Mouse (Mus musculus): ENCODE measurements around the gene Bdkrb1. TPM values are rescaled to one million over a fixed set of nuclear protein-coding genes. Genes with fewer than 3 reads are reported as not detected.

The Bdkrb1 gene
- polyA plus RNA-seq, 2 experiments: 0.10 TPM; not detected in 1

DNA sequence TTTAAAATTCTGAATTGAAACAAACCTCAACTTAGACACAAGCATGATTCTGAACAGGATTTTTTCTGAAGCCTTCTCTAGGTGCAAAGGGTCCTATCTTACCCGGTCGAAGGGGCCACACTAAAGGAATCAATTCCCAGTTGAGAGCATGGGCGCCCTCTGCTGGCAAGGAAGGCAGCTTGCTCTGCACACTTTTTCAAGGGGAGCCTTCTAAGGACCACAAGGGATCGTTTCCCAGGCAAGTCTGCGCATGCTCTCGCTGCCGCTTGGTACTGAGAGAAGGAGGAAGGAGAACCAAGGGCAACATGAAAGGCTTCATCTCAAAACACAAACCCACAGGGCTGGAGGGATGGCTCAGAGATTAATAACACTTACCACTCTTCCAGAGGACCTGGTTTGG lies 8.9 kb downstream of the Bdkrb1 start:
- ATAC-seq (ENCODE audit: low FRiP score, low read depth) (peak; percentile 56; the same call in 1 of the 2 replicates), DNase-seq (ENCODE audit: low spot score) (peak; percentile 78)
- no peak overlapping the region for H3K4me2 ChIP-seq (replicated peaks; ENCODE audit: low read depth, low read length, severe bottlenecking)
- H3K4me3 ChIP-seq (replicated peaks; ENCODE audit: low read length): no peak overlapping the region
- 18% methylated on average over 7 of the region's 7 CpGs for WGBS
- peaks cover 22% of the 10 kb centered on the region for H3K36me3 ChIP-seq (ENCODE audit: control insufficient read depth, insufficient read depth, low read length)
- no peaks in the 10 kb centered on the region for H3K9me3 ChIP-seq (ENCODE audit: control insufficient read depth, low read length)
- no peak overlapping the region for H3K27ac ChIP-seq (replicated peaks; ENCODE audit: low read depth, low read length)
- no peaks in the 10 kb centered on the region for H3K4me1 ChIP-seq (ENCODE audit: control insufficient read depth, insufficient read depth, low read length)
- H3K27me3 ChIP-seq (ENCODE audit: control insufficient read depth, insufficient read depth, low read length): no peaks in the 10 kb centered on the region
- no peak for TF ChIP-seq POLR2A (IDR thresholded peaks at IDR 0.05; ENCODE audit: borderline replicate concordance, extremely low read depth, insufficient read depth, insufficient read length)
- H3K9ac ChIP-seq (ENCODE audit: low read depth, low read length, severe bottlenecking): no peak overlapping the region

DNA sequence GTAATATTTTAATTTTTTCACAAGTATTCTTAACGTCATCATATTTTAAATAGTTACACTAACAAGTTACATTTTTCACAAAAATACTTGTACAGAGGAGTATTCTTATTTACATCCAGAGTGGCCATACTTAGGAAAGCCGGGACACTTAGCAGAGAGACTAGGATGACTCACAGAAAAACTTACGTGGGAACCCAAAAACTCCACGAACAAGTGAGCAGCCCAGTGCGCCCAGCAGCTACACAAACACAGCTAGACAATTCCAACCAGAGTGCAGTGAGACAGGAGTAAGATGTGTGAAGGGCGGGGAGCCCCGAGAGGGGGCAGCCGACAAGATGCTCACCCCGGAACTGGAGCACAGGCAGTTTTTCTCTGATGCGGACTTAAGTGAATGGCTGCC lies 10.7 kb downstream of the Bdkrb1 start:
- H3K9ac ChIP-seq (ENCODE audit: low read depth, low read length, severe bottlenecking): no peak overlapping the region
- H3K9me3 ChIP-seq (ENCODE audit: control insufficient read depth, low read length): no peaks in the 10 kb centered on the region
- no peak for TF ChIP-seq POLR2A (IDR thresholded peaks at IDR 0.05; ENCODE audit: borderline replicate concordance, extremely low read depth, insufficient read depth, insufficient read length)
- no peak overlapping the region for H3K4me3 ChIP-seq (replicated peaks; ENCODE audit: low read length)
- peaks cover 38% of the 10 kb centered on the region for H3K36me3 ChIP-seq (ENCODE audit: control insufficient read depth, insufficient read depth, low read length)
- no peaks in the 10 kb centered on the region for H3K27me3 ChIP-seq (ENCODE audit: control insufficient read depth, insufficient read depth, low read length)
- WGBS: 91% methylated on average over 10 of the region's 10 CpGs
- no peak for ATAC-seq (ENCODE audit: low FRiP score, low read depth)
- H3K27ac ChIP-seq (replicated peaks; ENCODE audit: low read depth, low read length): no peak overlapping the region
- DNase-seq (ENCODE audit: low spot score): no peak
- H3K4me2 ChIP-seq (replicated peaks; ENCODE audit: low read depth, low read length, severe bottlenecking): no peak overlapping the region
- H3K4me1 ChIP-seq (ENCODE audit: control insufficient read depth, insufficient read depth, low read length): no peaks in the 10 kb centered on the region

DNA sequence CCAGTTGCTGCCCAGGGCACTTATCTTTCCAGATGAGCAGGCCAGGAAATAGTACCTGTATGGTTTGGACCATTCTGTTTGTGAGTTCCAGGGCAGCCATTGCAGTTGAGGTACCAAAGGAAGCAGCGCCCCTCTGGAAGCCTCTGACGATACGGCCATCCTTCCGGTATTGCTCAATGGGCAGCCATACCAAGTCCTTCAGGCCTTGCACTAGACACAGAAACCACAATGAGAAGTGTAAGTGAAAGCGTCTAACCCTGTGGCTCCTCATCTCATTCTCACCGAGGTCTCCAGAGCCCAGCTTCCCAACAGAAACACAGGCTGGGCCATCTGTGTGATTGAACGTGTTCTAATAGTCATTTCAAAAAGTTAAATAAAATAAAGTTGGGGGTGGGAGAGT lies 19.2 kb downstream of the Bdkrb1 start:
- Histone ChIP-seq H3K4me3 (replicated peaks; ENCODE audit: low read length) (no peak overlapping the region), H3K4me1 (ENCODE audit: control insufficient read depth, insufficient read depth, low read length) (0 out of 2 replicates have a peak, but pooled peaks cover 3% of the 10 kb centered on the region), H3K4me2 (replicated peaks; ENCODE audit: low read depth, low read length, severe bottlenecking) (no peak overlapping the region), H3K36me3 (ENCODE audit: control insufficient read depth, insufficient read depth, low read length) (peaks cover 77% of the 10 kb centered on the region), H3K27me3 (ENCODE audit: control insufficient read depth, insufficient read depth, low read length) (no peaks in the 10 kb centered on the region), H3K9ac (ENCODE audit: low read depth, low read length, severe bottlenecking) (no peak overlapping the region), H3K9me3 (ENCODE audit: control insufficient read depth, low read length) (no peaks in the 10 kb centered on the region), H3K27ac (replicated peaks; ENCODE audit: low read depth, low read length) (no peak overlapping the region)
- 96% methylated on average over 7 of the region's 7 CpGs for WGBS
- ATAC-seq (ENCODE audit: low FRiP score, low read depth) (no peak), DNase-seq (ENCODE audit: low spot score) (no peak)
- TF ChIP-seq POLR2A (IDR thresholded peaks at IDR 0.05; ENCODE audit: borderline replicate concordance, extremely low read depth, insufficient read depth, insufficient read length): no peak

DNA sequence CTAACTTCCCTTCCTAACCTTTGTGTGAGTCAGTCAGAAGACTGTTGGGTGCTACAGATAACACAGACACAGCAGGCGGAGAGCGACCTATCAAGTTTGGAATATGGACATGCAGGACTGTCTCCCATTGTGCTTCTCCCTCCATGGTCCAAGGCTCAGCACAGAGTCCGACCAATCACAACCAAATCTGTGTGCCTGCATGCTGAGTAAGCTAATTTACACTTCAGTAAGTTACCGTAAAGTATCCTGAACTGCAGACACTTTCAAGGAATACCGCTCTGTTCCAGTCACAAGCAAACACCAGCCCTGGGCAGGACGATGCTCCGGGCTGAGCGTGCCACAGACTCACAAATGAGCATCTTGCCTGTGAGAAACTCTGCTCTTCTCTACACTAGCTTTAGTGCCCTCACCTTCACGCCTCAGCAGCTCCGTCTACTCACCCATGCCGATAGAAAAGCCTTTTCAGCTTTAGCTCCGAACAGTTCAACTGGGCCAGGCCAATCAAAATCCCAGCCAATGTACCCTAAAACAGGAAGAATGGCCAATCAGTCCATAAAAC lies 20.2 kb downstream of the Bdkrb1 start:
- ATAC-seq (ENCODE audit: low FRiP score, low read depth) (no peak), DNase-seq (ENCODE audit: low spot score) (no peak)
- Histone ChIP-seq H3K27ac (replicated peaks; ENCODE audit: low read depth, low read length) (no peak overlapping the region), H3K4me1 (ENCODE audit: control insufficient read depth, insufficient read depth, low read length) (0 out of 2 replicates have a peak, but pooled peaks cover 3% of the 10 kb centered on the region), H3K4me3 (replicated peaks; ENCODE audit: low read length) (no peak overlapping the region), H3K27me3 (ENCODE audit: control insufficient read depth, insufficient read depth, low read length) (no peaks in the 10 kb centered on the region), H3K9ac (ENCODE audit: low read depth, low read length, severe bottlenecking) (no peak overlapping the region), H3K4me2 (replicated peaks; ENCODE audit: low read depth, low read length, severe bottlenecking) (no peak overlapping the region), H3K9me3 (ENCODE audit: control insufficient read depth, low read length) (no peaks in the 10 kb centered on the region), H3K36me3 (ENCODE audit: control insufficient read depth, insufficient read depth, low read length) (peaks cover 77% of the 10 kb centered on the region)
- TF ChIP-seq POLR2A (IDR thresholded peaks at IDR 0.05; ENCODE audit: borderline replicate concordance, extremely low read depth, insufficient read depth, insufficient read length): no peak
- 91% methylated on average over 12 of the region's 12 CpGs for WGBS

DNA sequence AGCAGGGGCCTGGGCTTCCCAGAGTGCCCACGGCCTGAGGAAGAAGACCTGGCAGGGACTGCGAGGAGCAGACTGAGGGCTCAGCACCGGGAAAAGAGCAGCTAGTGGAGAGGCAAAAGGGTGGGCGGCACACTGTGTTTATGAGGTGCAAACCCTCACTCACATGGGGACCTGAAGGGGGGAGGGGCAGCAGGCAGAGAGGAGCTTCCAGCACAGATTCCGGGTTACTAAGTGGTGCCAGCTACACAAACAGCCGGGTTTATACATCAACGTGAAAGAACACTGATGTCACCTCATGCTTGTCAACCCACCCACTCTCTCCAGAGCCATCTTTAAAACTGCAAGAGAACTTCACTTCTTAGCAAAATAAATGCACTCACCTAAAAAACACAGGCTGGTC lies 22.9 kb downstream of the Bdkrb1 start:
- H3K9me3 ChIP-seq (ENCODE audit: control insufficient read depth, low read length): no peaks in the 10 kb centered on the region
- no peaks in the 10 kb centered on the region for H3K27me3 ChIP-seq (ENCODE audit: control insufficient read depth, insufficient read depth, low read length)
- ATAC-seq (ENCODE audit: low FRiP score, low read depth) (0 out of 2 replicates have a peak, but pooled peaks have one; percentile 26), DNase-seq (ENCODE audit: low spot score) (no peak)
- peaks cover 63% of the 10 kb centered on the region for H3K36me3 ChIP-seq (ENCODE audit: control insufficient read depth, insufficient read depth, low read length)
- no peak overlapping the region for H3K4me3 ChIP-seq (replicated peaks; ENCODE audit: low read length)
- H3K27ac ChIP-seq (replicated peaks; ENCODE audit: low read depth, low read length): no peak overlapping the region
- 0 out of 2 replicates have a peak, but pooled peaks cover 3% of the 10 kb centered on the region for H3K4me1 ChIP-seq (ENCODE audit: control insufficient read depth, insufficient read depth, low read length)
- no peak for TF ChIP-seq POLR2A (IDR thresholded peaks at IDR 0.05; ENCODE audit: borderline replicate concordance, extremely low read depth, insufficient read depth, insufficient read length)
- H3K9ac ChIP-seq (ENCODE audit: low read depth, low read length, severe bottlenecking): 0 out of 2 replicates have a peak overlapping the region, but pooled peaks have one; percentile 7
- H3K4me2 ChIP-seq (replicated peaks; ENCODE audit: low read depth, low read length, severe bottlenecking): no peak overlapping the region
- WGBS: 26% methylated on average over 7 of the region's 7 CpGs
